Comparison of ENCODE assay signal across 15 mouse cellular contexts in genomic region chr9:103502655-103503054, GRCm38 (mm10). TPM values are rescaled to one million over a fixed set of nuclear protein-coding genes. Genes with fewer than 3 reads are reported as not detected.
DNase-seq lines count a peak whose midpoint lies in the region; ATAC-seq and TF ChIP-seq lines count a peak whose summit lies in the region.
"Had no signal": no experiment of that assay in that cellular context is flagged by ENCODE, and none has a peak within 500 bp of the region (broad histone marks: within the 10 kb centered on the region; RNA-seq: fewer than 3 reads in every experiment).

No protein-coding gene starts in this region.

- no peak for DNase-seq in layer of hippocampus, adult 2 months (ENCODE audit: low spot score in 2 of 2)
- DNase-seq in layer of hippocampus, adult 18-20 months (ENCODE audit: low spot score in 2 of 2), result no peak
- DNase-seq in cerebellum, adult 9-11 months, result peak; percentile 73
- no peak for DNase-seq in natural killer cell, adult 2 months (ENCODE audit: low spot score in 2 of 2)
- DNase-seq in layer of hippocampus, postnatal 36 days, result no peak
- DNase-seq: adrenal gland, postnatal 36 days; gastrocnemius, postnatal 14 days; kidney, adult 9 months; lung, adult 18-20 months; thymus, adult 18-20 months had no signal

- peaks cover 17% of the 10 kb centered on the region; the same call in 1 of the 2 replicates for H3K36me3 ChIP-seq in forebrain, embryonic 13.5 days (ENCODE audit: poor library complexity, severe bottlenecking)
- peaks cover 12% of the 10 kb centered on the region; the same call in 1 of the 2 replicates for H3K36me3 ChIP-seq in neural tube, embryonic 13.5 days
- H3K36me3 ChIP-seq: embryonic facial prominence, embryonic 13.5 days; limb, embryonic 15.5 days had no signal

- no peaks in the 10 kb centered on the region for H3K27me3 ChIP-seq in forebrain, embryonic 13.5 days
- H3K27me3 ChIP-seq in neural tube, embryonic 13.5 days, result peaks cover 20% of the 10 kb centered on the region
- H3K27me3 ChIP-seq: embryonic facial prominence, embryonic 13.5 days; heart, embryonic 13.5 days; limb, embryonic 15.5 days had no signal

- no peak for TF ChIP-seq CTCF in layer of hippocampus, adult 2 months (conservative IDR thresholded peaks at IDR 0.05)

- WGBS in forebrain, embryonic 13.5 days, result 73% methylated on average over 2 of the region's 2 CpGs
- WGBS in neural tube, embryonic 13.5 days, result 75% methylated on average over 2 of the region's 2 CpGs

- peak overlapping the region; percentile 49; the same call in 1 of the 2 replicates for H3K27ac ChIP-seq in layer of hippocampus, adult 2 months
- peak overlapping the region; percentile 91 for H3K27ac ChIP-seq in forebrain, embryonic 13.5 days
- peak overlapping the region; percentile 68; the same call in 1 of the 2 replicates for H3K27ac ChIP-seq in neural tube, embryonic 13.5 days (replicated peaks)
- H3K27ac ChIP-seq: embryonic facial prominence, embryonic 13.5 days; limb, embryonic 15.5 days had no signal

- peaks cover 74% of the 10 kb centered on the region for H3K4me1 ChIP-seq in forebrain, embryonic 13.5 days
- H3K4me1 ChIP-seq in neural tube, embryonic 13.5 days (replicated peaks), result peaks cover 74% of the 10 kb centered on the region

- no peak overlapping the region for H3K4me3 ChIP-seq in layer of hippocampus, adult 2 months
- H3K4me3 ChIP-seq in forebrain, embryonic 13.5 days, result no peak overlapping the region
- no peak overlapping the region for H3K4me3 ChIP-seq in neural tube, embryonic 13.5 days
- H3K4me3 ChIP-seq: embryonic facial prominence, embryonic 13.5 days; limb, embryonic 15.5 days had no signal

- peak overlapping the region; percentile 29; the same call in 1 of the 2 replicates for H3K4me2 ChIP-seq in forebrain, embryonic 13.5 days
- H3K4me2 ChIP-seq in neural tube, embryonic 13.5 days, result no peak overlapping the region
- H3K4me2 ChIP-seq: embryonic facial prominence, embryonic 13.5 days had no signal

- ATAC-seq in forebrain, embryonic 13.5 days, result no peak
- no peak for ATAC-seq in neural tube, embryonic 13.5 days (ENCODE audit: low read depth)

- no peak overlapping the region for H3K9ac ChIP-seq in forebrain, embryonic 13.5 days
- H3K9ac ChIP-seq in neural tube, embryonic 13.5 days, result no peak overlapping the region
- H3K9ac ChIP-seq: embryonic facial prominence, embryonic 13.5 days; limb, embryonic 15.5 days had no signal

- H3K9me3 ChIP-seq in forebrain, embryonic 13.5 days (replicated peaks), result no peaks in the 10 kb centered on the region
- no peaks in the 10 kb centered on the region for H3K9me3 ChIP-seq in neural tube, embryonic 13.5 days
- H3K9me3 ChIP-seq: embryonic facial prominence, embryonic 13.5 days; heart, embryonic 13.5 days; limb, embryonic 15.5 days had no signal

RNA-seq across cellular contexts. Expression of gene Bfsp2, which starts 22.4 kb away (rescaled TPM):
- 1 to 10 TPM; 2.0 to 2.3 TPM for total RNA-seq in layer of hippocampus, adult 2 months (2021)
- total RNA-seq in layer of hippocampus, adult 18-20 months (2021), result 1 to 10 TPM; 3.8 to 5.9 TPM
- polyA plus RNA-seq in forebrain, embryonic 13.5 days (2015; fragmentation: Nextera tagmentation; extraction: Ambion mirVana), result 1.8 and 2.5 TPM in 2 replicates
- 1.2 and 1.5 TPM in 2 replicates for polyA plus RNA-seq in neural tube, embryonic 13.5 days (2015; fragmentation: Nextera tagmentation; extraction: Ambion mirVana)
- 1 to 10 TPM; 5.0 to 6.0 TPM for total RNA-seq in layer of hippocampus, postnatal 36 days (2021)
- total RNA-seq: adrenal gland, postnatal 36 days had no signal
